Comparison of ENCODE assay signal across 10 mouse cellular contexts in genomic region chr2:33872841-33873271, GRCm38 (mm10). TPM values are rescaled to one million over a fixed set of nuclear protein-coding genes. Genes with fewer than 3 reads are reported as not detected.
DNase-seq lines count a peak whose midpoint lies in the region; ATAC-seq lines count a peak whose summit lies in the region.
"Had no signal": no experiment of that assay in that cellular context is flagged by ENCODE, and none has a peak within 500 bp of the region (broad histone marks: within the 10 kb centered on the region; RNA-seq: fewer than 3 reads in every experiment).

No protein-coding gene starts in this region.

- H3K4me3 ChIP-seq in liver, embryonic 11.5 days (ENCODE audit: low read depth, low read length): no peak overlapping the region

- H3K4me2 ChIP-seq in liver, embryonic 11.5 days: no peak overlapping the region

- H3K27ac ChIP-seq in liver, embryonic 11.5 days (ENCODE audit: low read depth, low read length): no peak overlapping the region

- H3K9ac ChIP-seq in liver, embryonic 11.5 days (ENCODE audit: low read depth, low read length): no peak overlapping the region
- H3K9ac ChIP-seq: forebrain, postnatal 0 days had no signal

- no peaks in the 10 kb centered on the region for H3K27me3 ChIP-seq in liver, embryonic 11.5 days (replicated peaks; ENCODE audit: control insufficient read depth, insufficient read depth, low read length)

- peaks cover 7% of the 10 kb centered on the region for H3K36me3 ChIP-seq in liver, embryonic 11.5 days (ENCODE audit: control insufficient read depth, insufficient read depth, low read length)

- H3K9me3 ChIP-seq in liver, embryonic 11.5 days (ENCODE audit: control insufficient read depth, low read length): peaks cover 3% of the 10 kb centered on the region; the same call in 1 of the 2 replicates

- no peak for ATAC-seq in liver, embryonic 11.5 days (replicated peaks; ENCODE audit: low FRiP score)
- ATAC-seq: forebrain, postnatal 0 days had no signal

- peak; percentile 1 for DNase-seq in liver
- no peak for DNase-seq in liver, embryonic 11.5 days (ENCODE audit: low spot score)
- DNase-seq in kidney, adult 18-20 months: peak; percentile 48
- DNase-seq in kidney, postnatal 10 days: peak; percentile 67
- peak; percentile 76 for DNase-seq in lung, postnatal 36 days
- DNase-seq in cerebellum, postnatal 4 days (ENCODE audit: low spot score in 2 of 2): no peak
- DNase-seq in spleen, adult 12 weeks (ENCODE audit: low spot score): no peak
- DNase-seq: forebrain, postnatal 0 days; heart, adult 18-20 months; right cerebral cortex, adult 18-20 months had no signal

- WGBS in liver, embryonic 11.5 days: 76% methylated on average over 8 of the region's 8 CpGs

- peaks cover 68% of the 10 kb centered on the region for H3K4me1 ChIP-seq in liver, embryonic 11.5 days (replicated peaks; ENCODE audit: control insufficient read depth, insufficient read depth, low read length)

RNA-seq across cellular contexts. Expression of gene Mvb12b, which starts 14.9 kb away (rescaled TPM):
- polyA plus RNA-seq in liver, embryonic 11.5 days (2014; fragmentation: Nextera tagmentation; extraction: Ambion mirVana): 17.7 and 18.3 TPM in 2 replicates

Comparison
In these comparisons a context has a peak if more than half of its experiments do, and no peak if none do; other contexts are left out.
1. DNase-seq: peak in liver (single experiment), kidney, adult 18-20 months (single experiment), kidney, postnatal 10 days (single experiment) and lung, postnatal 36 days (single experiment); none in liver, embryonic 11.5 days (single experiment), cerebellum, postnatal 4 days (0 of 2) and spleen, adult 12 weeks (single experiment).